Mouse (Mus musculus) forebrain, embryonic 13.5 days (tissue): ENCODE results near the gene Il10rb. TPM values are rescaled to one million over a fixed set of nuclear protein-coding genes. Genes with fewer than 3 reads are reported as not detected.
A peak's percentile ranks its signal among the peaks of the same experiment; 100 is the strongest.

Source experiments
- ATAC-seq: fragments of 200-750 bp; cut with Nextera tagmentation; 2 replicates; pipeline ENCODE4 v1.8.0; 2017
- H3K27ac ChIP-seq: fragments of 300-500 bp; sonication (generic); 2 replicates; pipeline ENCODE4 v1.5.1; 2015; ENCODE audit warnings: inconsistent platforms, mild to moderate bottlenecking, moderate library complexity
- H3K27me3 ChIP-seq: fragments of 300-500 bp; sonication (generic); 2 replicates; pipeline ENCODE4 v1.6.1; 2015; ENCODE audit warnings: mild to moderate bottlenecking, inconsistent platforms
- H3K36me3 ChIP-seq: fragments of 300-500 bp; sonication (generic); 2 replicates; pipeline ENCODE4 v1.6.1; 2015; ENCODE audit warnings: mild to moderate bottlenecking, inconsistent platforms; ENCODE audit not compliant: poor library complexity, severe bottlenecking
- H3K4me1 ChIP-seq: fragments of 300-500 bp; sonication (generic); 2 replicates; pipeline ENCODE4 v1.6.1; 2015; ENCODE audit warnings: inconsistent platforms
- H3K4me2 ChIP-seq: fragments of 300-500 bp; sonication (generic); 2 replicates; pipeline ENCODE4 v1.6.1; 2015; ENCODE audit warnings: inconsistent platforms, mild to moderate bottlenecking, moderate library complexity
- H3K4me3 ChIP-seq: fragments of 300-500 bp; sonication (generic); 2 replicates; pipeline ENCODE4 v1.5.1; 2015; ENCODE audit warnings: mild to moderate bottlenecking, inconsistent platforms
- H3K9ac ChIP-seq: fragments of 300-500 bp; sonication (generic); 2 replicates; pipeline ENCODE4 v1.6.1; 2015; ENCODE audit warnings: mild to moderate bottlenecking, inconsistent platforms
- H3K9me3 ChIP-seq: fragments of 300-500 bp; sonication (generic); replicated peaks from 2 replicates; pipeline ENCODE4 v1.6.1; 2016; ENCODE audit warnings: inconsistent platforms
- WGBS: fragments of 180-500 bp; shearing (Covaris S2); methylation state at CpG from one replicate; pipeline ENCODE4 v1.1.7; 2015; 5-methylcytosine and 5-hydroxymethylcytosine counted together
- polyA plus RNA-seq: library from polyadenylated mRNA; unstranded; fragments of >200 nt; fragmentation: Nextera tagmentation; extraction: Ambion mirVana; gene quantifications from 2 replicates; pipeline ENCODE4 v1.2.1, GENCODE M21; 2015

The Il10rb gene
- 5.9 TPM in 2 replicates for polyA plus RNA-seq

DNA sequence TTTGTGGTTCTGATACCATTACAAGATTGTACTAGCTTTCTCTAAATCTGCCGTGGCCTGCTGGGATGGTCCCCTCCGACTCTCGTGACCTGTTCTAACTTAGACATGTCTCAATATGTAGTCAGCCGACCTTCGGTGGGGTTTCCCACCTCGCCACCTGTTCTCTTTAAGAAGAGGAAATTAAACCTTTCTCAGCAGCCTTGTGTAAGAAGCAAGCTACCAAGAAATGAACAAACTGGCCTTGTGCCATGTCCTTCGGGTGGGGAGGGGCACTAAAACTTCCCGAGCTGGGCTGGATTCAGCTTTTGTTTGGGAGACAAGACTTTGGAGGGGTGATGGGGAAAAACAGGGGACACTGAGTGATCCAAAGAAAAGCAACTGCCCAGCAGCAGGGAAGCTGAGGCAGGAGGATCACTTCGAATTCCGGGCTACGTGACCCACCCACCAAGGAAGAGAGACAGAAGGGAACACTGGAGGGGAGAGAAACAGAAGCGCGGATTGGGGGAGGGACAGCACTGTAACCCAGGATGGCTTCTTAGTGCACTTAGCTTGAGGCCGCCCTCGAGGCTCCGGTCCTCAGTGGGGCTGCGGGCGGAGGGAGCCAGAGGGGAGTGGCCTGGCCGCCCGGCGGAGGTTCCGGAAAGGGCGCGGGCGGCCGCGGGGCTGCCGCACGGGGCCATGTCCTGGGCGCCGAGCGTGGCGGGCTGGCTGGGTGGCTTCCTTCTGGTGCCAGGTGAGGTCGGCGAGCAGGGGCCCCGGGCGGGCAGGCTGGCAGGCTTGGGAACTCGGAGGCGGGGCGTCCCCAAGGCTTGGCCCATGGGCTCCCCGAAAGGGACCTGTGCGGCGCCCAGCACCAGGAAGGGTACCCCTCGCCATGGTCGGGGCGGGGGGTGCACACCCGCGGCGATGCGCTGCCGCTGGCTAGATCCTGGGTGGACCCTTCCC is at the start of gene Il10rb:
TSS of gene Il10rb (plus strand) at position 525 of the 945 bp plus-strand sequence.
- H3K36me3 ChIP-seq: peaks cover 14% of the 10 kb centered on the region
- H3K4me3 ChIP-seq: peak within 1 kb of the TSS; percentile 58
- H3K27me3 ChIP-seq: no peaks in the 10 kb centered on the region
- H3K4me2 ChIP-seq: peak within 1 kb of the TSS; percentile 92
- no peak within 1 kb of the TSS; the same call in 1 of the 2 replicates for H3K27ac ChIP-seq
- no peaks in the 10 kb centered on the region for H3K9me3 ChIP-seq
- H3K4me1 ChIP-seq: peaks cover 14% of the 10 kb centered on the region
- H3K9ac ChIP-seq: peak within 1 kb of the TSS; percentile 81
- peak; percentile 87 for ATAC-seq
- 6% methylated on average over 49 of the region's 51 CpGs for WGBS

DNA sequence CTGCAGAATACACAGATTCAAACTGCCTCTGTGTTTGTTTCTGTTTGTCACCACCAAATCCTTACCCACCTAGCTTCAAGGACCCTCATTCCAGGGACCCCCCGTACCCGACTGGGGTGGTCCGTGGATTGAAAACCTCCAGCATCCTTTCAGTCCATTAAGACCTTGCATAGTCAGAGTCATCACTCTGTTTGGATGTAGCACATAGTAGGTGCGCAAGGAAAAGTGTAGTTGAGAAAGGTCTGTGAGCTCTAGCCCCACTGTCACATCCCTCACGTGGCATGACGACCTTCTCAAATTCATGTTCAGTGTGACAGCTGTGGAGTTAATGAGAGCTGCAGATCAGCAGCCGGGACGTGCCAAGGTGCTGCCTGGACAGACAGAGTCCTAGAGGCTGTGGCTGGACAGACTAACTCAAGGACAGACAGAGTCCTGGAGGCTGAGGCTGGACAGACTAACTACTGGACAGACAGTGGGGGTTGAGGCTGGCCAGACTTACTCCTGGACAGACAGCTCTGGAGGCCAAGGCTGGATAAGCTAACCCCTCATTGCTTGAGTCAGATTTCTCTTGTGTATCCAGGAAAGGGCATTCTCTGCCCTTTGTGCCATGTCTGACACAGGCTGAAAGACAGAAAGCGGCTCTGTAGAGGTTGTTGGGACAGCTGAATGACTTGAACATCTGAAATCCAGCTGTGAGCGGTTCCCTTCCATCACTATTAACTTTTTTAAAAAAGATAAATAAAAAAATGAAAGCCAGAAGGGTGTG is 49.0 kb upstream of the Il10rb start:
- ATAC-seq: no peak
- no peak overlapping the region for H3K4me3 ChIP-seq
- no peak overlapping the region for H3K4me2 ChIP-seq
- peaks cover 36% of the 10 kb centered on the region for H3K27me3 ChIP-seq
- no peaks in the 10 kb centered on the region for H3K4me1 ChIP-seq
- no peak overlapping the region for H3K27ac ChIP-seq
- H3K9me3 ChIP-seq: no peaks in the 10 kb centered on the region
- H3K9ac ChIP-seq: no peak overlapping the region
- no peaks in the 10 kb centered on the region for H3K36me3 ChIP-seq
- WGBS: 75% methylated on average over 10 of the region's 10 CpGs

DNA sequence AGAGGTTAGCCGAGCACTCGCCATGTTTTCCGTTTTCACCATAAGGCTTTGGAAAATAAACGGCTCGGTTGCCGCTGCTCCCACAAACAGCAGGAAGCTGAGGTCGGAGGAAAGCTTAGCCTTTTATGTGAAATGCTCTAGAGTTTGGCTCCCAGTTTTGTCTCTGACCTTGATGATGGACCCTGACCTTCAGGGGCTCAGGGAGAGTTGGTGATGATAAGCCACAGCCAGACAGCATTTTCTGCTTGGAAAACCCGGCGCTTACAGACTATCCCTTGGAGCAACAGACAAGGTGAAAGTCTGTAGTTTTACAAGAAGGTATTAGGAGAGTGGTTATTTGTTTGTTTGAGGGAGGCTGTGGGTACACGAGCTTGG is 48.5 kb upstream of the Il10rb start:
- no peak for ATAC-seq
- 61% methylated on average over 10 of the region's 10 CpGs for WGBS
- H3K9me3 ChIP-seq: no peaks in the 10 kb centered on the region
- H3K9ac ChIP-seq: no peak overlapping the region
- H3K4me1 ChIP-seq: no peaks in the 10 kb centered on the region
- no peak overlapping the region for H3K27ac ChIP-seq
- H3K4me3 ChIP-seq: no peak overlapping the region
- no peaks in the 10 kb centered on the region for H3K36me3 ChIP-seq
- H3K27me3 ChIP-seq: peaks cover 34% of the 10 kb centered on the region
- H3K4me2 ChIP-seq: no peak overlapping the region

DNA sequence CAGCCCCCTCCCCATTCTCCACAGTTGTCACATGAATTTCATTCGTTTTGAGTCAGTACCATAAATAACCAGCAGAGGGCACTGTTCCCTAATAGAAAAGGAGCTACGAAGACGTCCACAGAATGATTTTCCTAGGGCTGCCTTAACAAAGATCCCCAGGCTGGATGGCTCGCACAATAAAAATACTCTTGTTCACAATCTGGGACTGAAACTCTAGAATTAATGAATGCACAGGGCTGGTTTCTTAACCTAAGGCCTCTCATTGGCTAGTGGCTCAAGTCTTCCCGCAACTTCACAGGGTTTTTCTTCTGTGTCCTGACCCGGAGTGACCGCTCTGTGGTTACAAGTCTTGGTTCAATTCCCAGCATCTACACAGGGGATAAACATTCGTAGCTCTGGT is 47.4 kb upstream of the Il10rb start:
- no peak overlapping the region for H3K9ac ChIP-seq
- ATAC-seq: peak; percentile 68

DNA sequence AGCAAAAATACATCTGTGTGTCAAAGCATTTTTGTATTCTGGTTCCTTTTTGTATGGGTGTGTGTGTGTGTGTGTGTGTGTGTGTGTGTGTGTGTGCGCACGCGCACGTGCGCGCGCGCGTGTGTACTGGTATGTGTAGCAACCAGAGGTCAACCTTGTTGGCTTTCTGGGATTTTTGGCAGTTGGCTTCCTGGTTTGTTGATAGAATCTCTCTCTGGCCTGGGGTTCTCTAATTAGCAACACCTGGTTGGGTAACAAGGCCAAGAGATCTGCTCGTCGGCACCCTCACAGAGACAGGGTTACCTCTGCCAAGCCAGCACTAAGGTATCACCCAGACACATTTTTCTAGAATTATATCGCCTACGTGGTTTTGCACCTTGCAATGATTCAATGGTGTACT is 46.4 kb upstream of the Il10rb start:
- H3K27me3 ChIP-seq: peaks cover 15% of the 10 kb centered on the region
- H3K4me2 ChIP-seq: no peak overlapping the region
- ATAC-seq: no peak
- no peak overlapping the region for H3K9ac ChIP-seq
- no peaks in the 10 kb centered on the region for H3K9me3 ChIP-seq
- H3K36me3 ChIP-seq: no peaks in the 10 kb centered on the region
- 95% methylated on average over 13 of the region's 13 CpGs for WGBS
- H3K4me3 ChIP-seq: no peak overlapping the region
- H3K4me1 ChIP-seq: no peaks in the 10 kb centered on the region
- no peak overlapping the region for H3K27ac ChIP-seq

More for the DNA sequence above, 47.4 kb upstream of the Il10rb start:
- H3K27me3 ChIP-seq: peaks cover 23% of the 10 kb centered on the region
- no peaks in the 10 kb centered on the region for H3K36me3 ChIP-seq
- no peak overlapping the region for H3K4me3 ChIP-seq
- no peak overlapping the region for H3K27ac ChIP-seq
- H3K9me3 ChIP-seq: no peaks in the 10 kb centered on the region
- H3K4me1 ChIP-seq: no peaks in the 10 kb centered on the region
- WGBS: 38% methylated on average over 8 of the region's 8 CpGs
- H3K4me2 ChIP-seq: no peak overlapping the region

DNA sequence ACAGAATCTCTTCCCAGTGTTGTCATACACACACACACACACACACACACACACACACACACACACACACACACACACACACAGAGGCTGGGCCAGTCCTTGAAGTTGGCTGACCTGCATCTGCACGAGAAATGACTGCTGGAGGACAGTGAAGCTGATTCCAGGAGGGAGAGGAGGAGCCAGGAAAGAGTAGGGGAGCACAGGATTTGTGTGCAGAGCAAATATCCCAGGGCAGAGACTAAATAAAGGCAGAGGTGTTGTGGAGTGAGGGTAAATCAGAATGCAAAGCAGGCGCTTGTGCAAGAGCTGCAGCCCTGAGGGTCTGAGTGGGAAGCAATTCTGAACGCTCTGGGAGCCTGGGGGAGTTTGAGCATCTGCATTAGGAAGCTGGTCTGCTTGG is 45.8 kb upstream of the Il10rb start:
- ATAC-seq: no peak
- 53% methylated on average over 3 of the region's 3 CpGs for WGBS

DNA sequence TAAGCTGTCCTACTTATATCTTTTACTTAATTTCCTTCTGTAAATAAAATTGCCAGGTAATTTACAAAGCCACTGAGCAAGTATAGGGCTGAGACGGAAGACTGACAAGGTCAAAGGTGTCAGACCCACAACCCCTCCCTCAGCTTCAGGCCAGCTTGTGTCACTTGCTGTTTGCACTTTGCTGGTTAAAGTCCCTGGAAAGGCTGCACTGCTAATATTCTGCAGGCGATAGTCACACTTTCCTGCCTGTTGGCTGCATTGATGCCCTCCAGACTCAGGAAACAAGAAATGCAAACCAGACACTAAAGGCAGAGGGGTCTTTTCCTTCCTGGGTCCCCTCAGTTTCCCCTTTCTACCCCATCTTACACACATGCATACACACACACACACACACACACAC is 44.0 kb upstream of the Il10rb start:
- no peak for ATAC-seq
- no peak overlapping the region for H3K4me2 ChIP-seq
- H3K4me1 ChIP-seq: no peaks in the 10 kb centered on the region
- no peak overlapping the region for H3K27ac ChIP-seq
- WGBS: 74% methylated on average over 2 of the region's 2 CpGs
- no peak overlapping the region for H3K4me3 ChIP-seq
- H3K36me3 ChIP-seq: no peaks in the 10 kb centered on the region
- H3K9ac ChIP-seq: no peak overlapping the region
- H3K9me3 ChIP-seq: no peaks in the 10 kb centered on the region
- H3K27me3 ChIP-seq: peaks cover under 1% of the 10 kb centered on the region; the same call in 1 of the 2 replicates

More for the DNA sequence above, 45.8 kb upstream of the Il10rb start:
- Histone ChIP-seq H3K4me3 (no peak overlapping the region), H3K4me2 (no peak overlapping the region), H3K9me3 (no peaks in the 10 kb centered on the region), H3K4me1 (no peaks in the 10 kb centered on the region), H3K36me3 (no peaks in the 10 kb centered on the region), H3K27ac (no peak overlapping the region), H3K27me3 (peaks cover 9% of the 10 kb centered on the region), H3K9ac (no peak overlapping the region)

DNA sequence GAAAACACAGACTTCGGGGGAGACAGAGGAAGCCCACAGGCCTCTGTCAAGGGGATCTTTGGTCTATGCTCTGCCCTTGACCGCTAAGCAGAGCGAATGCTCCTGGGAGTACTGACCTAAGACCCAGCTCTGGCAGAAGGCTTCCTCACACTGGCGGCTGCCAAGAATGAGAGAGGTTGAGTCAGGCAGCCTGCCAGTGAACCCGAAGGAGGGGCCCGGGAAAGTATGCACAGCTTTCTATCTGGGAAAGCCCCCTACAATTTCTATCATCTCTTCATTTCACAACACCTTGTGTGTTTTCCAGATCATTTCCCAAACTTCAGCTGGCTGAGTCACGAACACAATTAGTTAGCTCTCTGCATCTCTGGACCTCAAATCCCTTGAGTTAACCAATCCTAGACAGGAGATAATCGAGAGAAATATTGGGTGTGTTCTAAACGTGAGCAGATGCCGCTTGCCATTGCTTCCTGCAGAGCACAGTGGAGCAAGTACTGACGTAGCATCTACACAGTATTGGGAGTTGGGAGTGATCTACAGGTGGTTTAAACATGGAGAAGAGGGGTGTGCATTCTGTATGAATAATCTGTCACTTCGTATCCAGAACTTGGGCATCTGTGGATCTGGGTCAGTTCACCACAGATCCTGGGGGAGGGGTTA is 43.2 kb upstream of the Il10rb start:
- Histone ChIP-seq H3K27ac (no peak overlapping the region), H3K27me3 (no peaks in the 10 kb centered on the region), H3K9me3 (no peaks in the 10 kb centered on the region), H3K9ac (no peak overlapping the region), H3K4me3 (no peak overlapping the region), H3K4me1 (no peaks in the 10 kb centered on the region), H3K4me2 (no peak overlapping the region), H3K36me3 (no peaks in the 10 kb centered on the region)
- ATAC-seq: no peak
- whole genome bisulfite sequencing: 73% methylated on average over 12 of the region's 12 CpGs

DNA sequence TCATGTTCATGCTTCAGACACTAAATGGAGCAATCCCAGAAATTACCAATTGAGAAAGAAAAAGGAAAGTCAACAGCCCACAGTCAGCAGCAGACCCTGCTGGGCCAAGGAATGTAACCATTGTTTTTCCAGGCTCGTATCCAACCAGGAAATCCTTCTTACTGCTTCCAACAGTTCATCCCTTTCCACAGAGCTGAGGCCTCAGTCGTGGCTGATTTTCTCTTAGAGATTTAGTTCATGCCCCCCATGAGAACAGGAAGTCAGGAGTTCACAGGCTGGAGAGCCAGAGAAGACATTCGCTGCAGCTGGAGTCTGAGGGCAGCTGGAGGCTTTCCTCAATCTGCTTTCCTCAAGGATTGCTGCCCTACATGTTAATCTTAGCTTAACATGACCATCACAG is 42.5 kb upstream of the Il10rb start:
- Histone ChIP-seq H3K36me3 (no peaks in the 10 kb centered on the region), H3K4me1 (no peaks in the 10 kb centered on the region), H3K9ac (no peak overlapping the region), H3K27me3 (no peaks in the 10 kb centered on the region), H3K27ac (no peak overlapping the region), H3K4me3 (no peak overlapping the region), H3K4me2 (no peak overlapping the region), H3K9me3 (no peaks in the 10 kb centered on the region)
- 36% methylated on average over 3 of the region's 3 CpGs for WGBS
- no peak for ATAC-seq

DNA sequence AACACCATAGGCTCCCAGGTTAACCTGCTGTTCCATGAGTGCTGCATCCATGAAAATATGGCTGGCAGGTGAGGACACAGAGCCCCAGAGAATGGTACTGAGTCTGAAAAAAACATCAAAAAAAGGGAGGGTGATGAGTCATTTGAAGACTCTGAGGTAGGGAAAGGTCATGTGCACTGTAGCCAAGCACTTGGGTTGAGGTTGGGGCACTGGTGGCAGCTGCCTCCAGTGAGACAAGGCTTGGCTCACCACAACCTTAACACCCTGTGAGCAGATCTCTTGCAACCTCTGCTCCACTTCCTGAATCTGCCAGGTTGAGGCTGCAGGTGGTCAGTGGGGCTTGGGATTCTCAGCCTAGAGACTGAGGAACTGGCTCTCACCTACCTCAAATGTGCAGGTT is 39.4 kb upstream of the Il10rb start:
- no peaks in the 10 kb centered on the region for H3K27me3 ChIP-seq
- ATAC-seq: no peak
- H3K4me3 ChIP-seq: no peak overlapping the region
- H3K4me2 ChIP-seq: no peak overlapping the region
- no peaks in the 10 kb centered on the region; the same call in 1 of the 2 replicates for H3K9me3 ChIP-seq
- H3K36me3 ChIP-seq: no peaks in the 10 kb centered on the region
- no peak overlapping the region for H3K9ac ChIP-seq
- H3K27ac ChIP-seq: no peak overlapping the region
- no peaks in the 10 kb centered on the region for H3K4me1 ChIP-seq

DNA sequence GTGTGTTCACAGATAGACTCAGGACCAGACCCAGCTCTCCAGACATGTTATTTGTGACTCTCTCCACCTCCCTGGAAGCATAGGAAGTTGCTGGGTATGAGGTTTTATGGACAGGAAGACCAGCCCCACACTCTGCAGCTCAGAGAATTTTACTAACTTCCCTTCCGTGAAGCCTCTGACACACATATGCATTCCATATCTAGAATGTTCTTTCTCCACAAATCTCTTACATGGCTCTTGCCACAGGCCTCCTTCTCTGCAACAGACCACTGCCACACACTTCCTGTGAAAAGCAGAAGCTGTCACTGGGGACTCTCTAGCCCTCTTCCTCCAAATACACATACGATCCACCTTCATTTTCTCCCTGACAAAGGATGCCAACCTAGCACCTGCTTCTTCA is 38.9 kb upstream of the Il10rb start:
- no peak overlapping the region for H3K9ac ChIP-seq
- H3K4me1 ChIP-seq: no peaks in the 10 kb centered on the region
- no peak overlapping the region for H3K27ac ChIP-seq
- H3K4me3 ChIP-seq: no peak overlapping the region
- no peaks in the 10 kb centered on the region for H3K36me3 ChIP-seq
- no peak for ATAC-seq
- 95% methylated on average over 2 of the region's 2 CpGs for WGBS
- no peak overlapping the region for H3K4me2 ChIP-seq
- H3K27me3 ChIP-seq: no peaks in the 10 kb centered on the region
- H3K9me3 ChIP-seq: no peaks in the 10 kb centered on the region; the same call in 1 of the 2 replicates
